Comparison of ENCODE assay signal across 9 mouse cellular contexts in the genomic region with DNA sequence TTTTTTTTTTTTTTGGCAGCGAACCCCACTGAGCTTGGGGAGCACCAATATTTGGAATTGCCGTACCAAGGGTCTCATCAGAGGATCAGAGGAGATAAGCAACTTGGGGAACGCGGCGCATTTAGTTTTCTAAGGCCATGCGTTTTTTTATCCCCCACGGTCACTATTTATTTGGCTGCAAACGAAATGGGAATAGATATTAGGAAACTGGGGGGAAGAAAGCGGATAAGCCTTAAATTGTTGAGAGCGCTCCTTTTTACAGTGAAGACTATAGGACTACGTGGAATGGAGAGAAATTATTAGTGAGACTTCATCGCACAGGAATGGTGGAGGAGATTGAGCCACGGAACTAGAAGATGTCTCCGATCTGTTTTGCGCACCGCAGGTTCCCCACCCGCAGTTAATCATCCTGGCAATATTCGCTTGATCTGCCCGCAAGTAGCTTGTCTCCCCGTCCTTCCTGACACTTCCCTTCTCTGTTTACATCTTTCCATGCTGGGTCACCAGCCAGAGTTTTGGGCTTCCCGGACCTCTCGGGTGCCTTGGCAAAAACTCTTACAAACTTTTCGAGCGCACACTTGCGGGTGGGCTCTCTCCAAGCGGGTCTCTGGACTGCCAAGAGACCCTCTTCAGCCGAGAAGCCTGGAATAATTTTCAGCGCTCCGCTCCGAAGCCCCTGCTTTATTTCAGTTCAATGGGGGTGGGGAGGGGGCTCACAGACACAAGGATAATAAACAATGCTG.
A peak's percentile ranks its signal among the peaks of the same experiment; 100 is the strongest.
DNase-seq lines count a peak whose midpoint lies in the region; ATAC-seq and TF ChIP-seq lines count a peak whose summit lies in the region.
"Had no signal": no experiment of that assay in that cellular context is flagged by ENCODE, and none has a peak within 500 bp of the region (broad histone marks: within the 10 kb centered on the region; RNA-seq: fewer than 3 reads in every experiment).

No protein-coding gene starts in this region.

- H3K9me3 ChIP-seq in forebrain, embryonic 13.5 days (replicated peaks), result no peaks in the 10 kb centered on the region
- no peaks in the 10 kb centered on the region for H3K9me3 ChIP-seq in hindbrain, postnatal 0 days (ENCODE audit: low read length)
- H3K9me3 ChIP-seq in liver, embryonic 16.5 days (replicated peaks; ENCODE audit: control insufficient read depth, low read length), result no peaks in the 10 kb centered on the region
- no peaks in the 10 kb centered on the region for H3K9me3 ChIP-seq in neural tube, embryonic 15.5 days (replicated peaks)

- peak overlapping the region; percentile 78 for H3K9ac ChIP-seq in forebrain, embryonic 13.5 days
- H3K9ac ChIP-seq in hindbrain, postnatal 0 days (replicated peaks; ENCODE audit: low read length), result peak overlapping the region; percentile 54
- no peak overlapping the region for H3K9ac ChIP-seq in liver, embryonic 16.5 days (ENCODE audit: low read depth, low read length)
- peak overlapping the region; percentile 40 for H3K9ac ChIP-seq in neural tube, embryonic 15.5 days (replicated peaks)

- intact Hi-C loops in left cerebral cortex, adult 2 months (cut with DNase I), result loop anchor here (2.0 kb wide), 1 partner anchor 33 kb away; no protein-coding TSS in a partner anchor
- intact Hi-C loops in left cerebral cortex, postnatal 36 days (cut with DNase I), result loop anchor here (1.0 to 5.0 kb wide), 2 partner anchors 30 to 41 kb away; no protein-coding TSS in a partner anchor

- no peaks in the 10 kb centered on the region for H3K36me3 ChIP-seq in forebrain, embryonic 13.5 days (ENCODE audit: poor library complexity, severe bottlenecking)
- no peaks in the 10 kb centered on the region for H3K36me3 ChIP-seq in hindbrain, postnatal 0 days (ENCODE audit: insufficient read depth, low read length)
- H3K36me3 ChIP-seq in liver, embryonic 16.5 days (ENCODE audit: control insufficient read depth, insufficient read depth), result no peaks in the 10 kb centered on the region
- no peaks in the 10 kb centered on the region for H3K36me3 ChIP-seq in neural tube, embryonic 15.5 days

- peak overlapping the region; percentile 53 for H3K4me3 ChIP-seq in left cerebral cortex, adult 2 months
- H3K4me3 ChIP-seq in forebrain, embryonic 13.5 days, result peak overlapping the region; percentile 40
- H3K4me3 ChIP-seq in hindbrain, postnatal 0 days (ENCODE audit: low read length), result peak overlapping the region; percentile 34
- peak overlapping the region; percentile 30 for H3K4me3 ChIP-seq in liver, embryonic 16.5 days (ENCODE audit: low read depth, low read length)
- H3K4me3 ChIP-seq in neural tube, embryonic 15.5 days (replicated peaks), result peak overlapping the region; percentile 34
- H3K4me3 ChIP-seq: erythroblast, embryonic 14.5 days had no signal

- no peak for ATAC-seq in forebrain, embryonic 13.5 days
- no peak for ATAC-seq in hindbrain, postnatal 0 days
- no peak for ATAC-seq in liver, embryonic 16.5 days (ENCODE audit: low read depth)
- ATAC-seq in neural tube, embryonic 15.5 days (ENCODE audit: low FRiP score), result no peak

- H3K4me2 ChIP-seq in forebrain, embryonic 13.5 days, result peak overlapping the region; percentile 83
- peak overlapping the region; percentile 64 for H3K4me2 ChIP-seq in hindbrain, postnatal 0 days (ENCODE audit: low read depth, low read length)
- peak overlapping the region; percentile 24 for H3K4me2 ChIP-seq in liver, embryonic 16.5 days (ENCODE audit: low read depth, low read length)
- H3K4me2 ChIP-seq in neural tube, embryonic 15.5 days, result peak overlapping the region; percentile 70

- 2% methylated on average over 30 of the region's 30 CpGs for WGBS in forebrain, embryonic 13.5 days
- WGBS in hindbrain, postnatal 0 days, result 3% methylated on average over 30 of the region's 30 CpGs
- WGBS in liver, embryonic 16.5 days (ENCODE audit: insufficient replicate concordance), result 2% methylated on average over 30 of the region's 30 CpGs
- 2% methylated on average over 30 of the region's 30 CpGs for WGBS in neural tube, embryonic 15.5 days

- DNase-seq in left cerebral cortex, adult 2 months (ENCODE audit: extremely low spot score in 1 of 2, low spot score in 2 of 2), result no peak
- DNase-seq in left cerebral cortex, postnatal 36 days (ENCODE audit: low spot score in 2 of 2), result no peak
- no peak for DNase-seq in hindbrain, postnatal 0 days (ENCODE audit: low spot score)
- no peak for DNase-seq in left cerebral cortex, adult 9 months (ENCODE audit: low spot score in 2 of 2)
- no peak for DNase-seq in B cell, adult 2 months

- H3K27me3 ChIP-seq in forebrain, embryonic 13.5 days, result peaks cover 35% of the 10 kb centered on the region
- H3K27me3 ChIP-seq in hindbrain, postnatal 0 days (ENCODE audit: insufficient read depth, low read length), result no peaks in the 10 kb centered on the region
- peaks cover 33% of the 10 kb centered on the region for H3K27me3 ChIP-seq in liver, embryonic 16.5 days (ENCODE audit: control insufficient read depth, insufficient read depth, low read depth, low read length)
- H3K27me3 ChIP-seq in neural tube, embryonic 15.5 days (replicated peaks), result peaks cover 28% of the 10 kb centered on the region

- TF ChIP-seq CTCF in left cerebral cortex, adult 2 months (IDR thresholded peaks at IDR 0.05), result no peak
- TF ChIP-seq CTCF in hindbrain, postnatal 0 days (IDR thresholded peaks at IDR 0.05; ENCODE audit: low read depth), result no peak

- H3K4me1 ChIP-seq in forebrain, embryonic 13.5 days, result peaks cover 85% of the 10 kb centered on the region
- H3K4me1 ChIP-seq in hindbrain, postnatal 0 days (ENCODE audit: insufficient read depth, low read length), result peaks cover 9% of the 10 kb centered on the region; the same call in 1 of the 2 replicates
- no peaks in the 10 kb centered on the region; the same call in 1 of the 2 replicates for H3K4me1 ChIP-seq in liver, embryonic 16.5 days (ENCODE audit: control insufficient read depth, low read depth, low read length)
- peaks cover 48% of the 10 kb centered on the region for H3K4me1 ChIP-seq in neural tube, embryonic 15.5 days

- H3K27ac ChIP-seq in left cerebral cortex, adult 2 months, result peak overlapping the region; percentile 87
- peak overlapping the region; percentile 98 for H3K27ac ChIP-seq in forebrain, embryonic 13.5 days
- peak overlapping the region; percentile 84 for H3K27ac ChIP-seq in hindbrain, postnatal 0 days
- no peak overlapping the region for H3K27ac ChIP-seq in liver, embryonic 16.5 days (ENCODE audit: low read length)
- peak overlapping the region; percentile 66; the same call in 1 of the 2 replicates for H3K27ac ChIP-seq in neural tube, embryonic 15.5 days (replicated peaks)

Comparison
In these comparisons a context has a peak if more than half of its experiments do, and no peak if none do; other contexts are left out.
1. H3K4me2 ChIP-seq: peak in every context shown above with its lines; median percentile 83 in forebrain, embryonic 13.5 days; 70 in neural tube, embryonic 15.5 days; 64 in hindbrain, postnatal 0 days; 24 in liver, embryonic 16.5 days.